Mouse (Mus musculus) neural tube, embryonic 13.5 days (tissue): ENCODE measurements at regions not wholly inside any gene's neighbourhood (a gene's known extent, or its start where the extent isn't known, plus 50 kb on each side); places are given as distances from the start of the nearest gene placed in this dataset.
A peak's percentile ranks its signal among the peaks of the same experiment; 100 is the strongest.
"Not testable (repeated sequence)": the region's sequence is repeated elsewhere in the genome, so short reads cannot be mapped to it uniquely, and the experiment has no call there.

Source experiments
- ATAC-seq: fragments of 200-750 bp; cut with Nextera tagmentation; 2 replicates; pipeline ENCODE4 v1.8.0; 2017; ENCODE audit warnings: low read depth, mild to moderate bottlenecking, moderate TSS enrichment, moderate library complexity
- H3K27ac ChIP-seq: fragments of 300-500 bp; sonication (generic); replicated peaks from 2 replicates; pipeline ENCODE4 v1.5.1; 2015; ENCODE audit warnings: moderate library complexity, mild to moderate bottlenecking, inconsistent platforms
- H3K27me3 ChIP-seq: fragments of 300-500 bp; sonication (generic); 2 replicates; pipeline ENCODE4 v1.6.1; 2015; ENCODE audit warnings: mild to moderate bottlenecking, inconsistent platforms
- H3K36me3 ChIP-seq: fragments of 300-500 bp; sonication (generic); 2 replicates; pipeline ENCODE4 v1.6.1; 2015; ENCODE audit warnings: mild to moderate bottlenecking, inconsistent platforms
- H3K4me1 ChIP-seq: fragments of 300-500 bp; sonication (generic); replicated peaks from 2 replicates; pipeline ENCODE4 v1.6.1; 2015; ENCODE audit warnings: inconsistent platforms
- H3K4me2 ChIP-seq: fragments of 300-500 bp; sonication (generic); 2 replicates; pipeline ENCODE4 v1.6.1; 2015; ENCODE audit warnings: inconsistent platforms, mild to moderate bottlenecking, moderate library complexity
- H3K4me3 ChIP-seq: fragments of 300-500 bp; sonication (generic); 2 replicates; pipeline ENCODE4 v1.5.1; 2015; ENCODE audit warnings: mild to moderate bottlenecking, inconsistent platforms
- H3K9ac ChIP-seq: fragments of 300-500 bp; sonication (generic); 2 replicates; pipeline ENCODE4 v1.6.1; 2015; ENCODE audit warnings: moderate library complexity, mild to moderate bottlenecking, inconsistent platforms
- H3K9me3 ChIP-seq: fragments of 300-500 bp; sonication (generic); 2 replicates; pipeline ENCODE4 v1.6.1; 2016; ENCODE audit warnings: inconsistent platforms
- WGBS: fragments of 180-500 bp; shearing (Covaris S2); methylation state at CpG from one replicate; pipeline ENCODE4 v1.1.7; 2015; 5-methylcytosine and 5-hydroxymethylcytosine counted together

DNA sequence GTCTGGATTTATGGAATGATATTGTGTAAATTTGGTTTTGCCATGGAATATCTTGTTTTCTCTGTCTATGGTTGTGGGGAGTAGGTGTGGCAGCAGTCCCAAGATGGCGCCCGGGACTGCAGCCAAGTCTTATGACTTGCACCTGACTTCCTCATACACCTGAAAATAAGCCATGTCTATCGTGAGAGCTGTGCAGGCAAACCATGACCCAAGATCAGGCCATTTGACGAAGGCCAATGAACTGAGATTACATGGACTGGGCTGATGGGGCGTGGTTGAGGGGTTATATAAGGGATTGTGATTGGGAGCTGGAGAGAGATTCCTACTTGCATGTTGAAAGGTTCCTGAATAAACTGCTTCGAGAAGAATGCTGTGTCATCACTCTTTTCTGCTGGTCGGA, 139.5 kb downstream of the Slc6a15 start:
- not testable (repeated sequence) for H3K27ac ChIP-seq, H3K9ac ChIP-seq, ATAC-seq, H3K4me1 ChIP-seq, H3K27me3 ChIP-seq, H3K4me2 ChIP-seq, H3K9me3 ChIP-seq, H3K36me3 ChIP-seq, H3K4me3 ChIP-seq
- WGBS: 91% methylated on average over 7 of the region's 7 CpGs

DNA sequence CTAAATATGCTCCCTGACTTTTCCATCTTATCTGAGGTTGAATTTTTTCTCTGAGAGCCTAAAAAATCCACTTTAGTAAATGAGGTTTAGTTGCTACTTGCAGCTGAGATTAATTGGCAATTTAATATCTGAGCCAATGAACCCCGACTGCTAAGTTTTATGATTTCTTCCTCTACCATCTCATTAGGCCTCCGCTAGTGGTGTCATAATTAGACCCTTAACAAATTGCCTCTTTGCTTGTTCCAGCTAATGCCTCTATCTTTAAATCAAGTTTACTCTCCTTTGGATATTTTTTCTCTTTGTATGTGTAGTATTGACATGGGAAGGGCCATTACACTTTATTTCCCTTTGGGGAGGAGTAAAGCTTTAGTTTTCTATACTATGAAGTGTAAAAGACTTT, 176.9 kb downstream of the Slc6a15 start:
- H3K27ac ChIP-seq: no peak overlapping the region
- no peak overlapping the region for H3K4me2 ChIP-seq
- no peak overlapping the region for H3K4me3 ChIP-seq
- 48% methylated on average over 2 of the region's 2 CpGs for WGBS
- H3K36me3 ChIP-seq: no peaks in the 10 kb centered on the region
- no peaks in the 10 kb centered on the region for H3K27me3 ChIP-seq
- H3K9ac ChIP-seq: no peak overlapping the region
- no peaks in the 10 kb centered on the region for H3K9me3 ChIP-seq
- no peaks in the 10 kb centered on the region for H3K4me1 ChIP-seq
- peak; percentile 75 for ATAC-seq

DNA sequence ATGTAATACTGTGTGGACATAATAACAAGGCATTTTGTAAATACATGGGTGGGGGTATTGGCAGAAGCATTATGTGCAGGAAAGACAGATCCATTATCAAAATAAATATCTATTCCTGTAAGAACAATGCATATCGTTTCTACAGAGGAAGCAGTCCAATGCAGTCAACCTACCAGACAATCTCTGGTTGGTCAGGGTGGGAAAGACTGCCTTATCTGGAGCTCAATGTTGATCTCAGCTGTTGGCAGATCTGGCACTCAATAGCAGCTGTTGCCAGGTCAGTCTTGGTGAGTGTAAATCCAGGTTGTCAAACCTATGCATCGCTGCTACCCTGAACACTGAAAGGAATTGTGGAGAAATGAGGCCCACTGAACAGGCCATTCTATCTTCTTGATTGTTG, 181.9 kb downstream of the Slc6a15 start:
- ATAC-seq: no peak
- H3K27ac ChIP-seq: no peak overlapping the region

DNA sequence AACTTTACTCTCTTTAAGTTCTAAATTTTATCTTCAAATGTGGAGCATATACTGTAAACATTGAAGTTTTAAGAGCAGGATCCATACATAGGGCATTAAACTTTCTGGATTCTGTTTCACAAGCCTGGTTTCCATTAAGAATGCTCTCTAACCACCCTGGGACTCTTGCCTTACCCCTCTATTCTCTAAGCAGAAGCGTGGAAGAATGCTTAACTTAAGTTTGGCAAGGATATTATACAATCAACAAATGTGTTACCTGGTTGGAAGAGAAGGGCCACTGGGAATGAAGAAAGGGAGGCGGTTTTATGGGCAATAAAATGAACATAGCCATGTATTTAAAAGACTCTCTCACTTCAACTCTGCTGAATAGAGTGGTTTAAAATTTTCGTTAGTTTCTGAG, 217.5 kb downstream of the Slc6a15 start:
- H3K27ac ChIP-seq: no peak overlapping the region
- no peaks in the 10 kb centered on the region for H3K4me1 ChIP-seq
- H3K9me3 ChIP-seq: no peaks in the 10 kb centered on the region
- 60% methylated on average over 3 of the region's 3 CpGs for WGBS
- H3K4me3 ChIP-seq: no peak overlapping the region
- no peak for ATAC-seq
- no peak overlapping the region for H3K4me2 ChIP-seq
- no peak overlapping the region for H3K9ac ChIP-seq
- no peaks in the 10 kb centered on the region for H3K36me3 ChIP-seq
- H3K27me3 ChIP-seq: no peaks in the 10 kb centered on the region

More for the DNA sequence above, 181.9 kb downstream of the Slc6a15 start:
- 88% methylated on average over 2 of the region's 2 CpGs for WGBS
- H3K4me1 ChIP-seq: no peaks in the 10 kb centered on the region
- H3K9me3 ChIP-seq: no peaks in the 10 kb centered on the region
- no peak overlapping the region for H3K4me3 ChIP-seq
- H3K4me2 ChIP-seq: no peak overlapping the region
- no peaks in the 10 kb centered on the region for H3K36me3 ChIP-seq
- no peak overlapping the region for H3K9ac ChIP-seq
- H3K27me3 ChIP-seq: no peaks in the 10 kb centered on the region

DNA sequence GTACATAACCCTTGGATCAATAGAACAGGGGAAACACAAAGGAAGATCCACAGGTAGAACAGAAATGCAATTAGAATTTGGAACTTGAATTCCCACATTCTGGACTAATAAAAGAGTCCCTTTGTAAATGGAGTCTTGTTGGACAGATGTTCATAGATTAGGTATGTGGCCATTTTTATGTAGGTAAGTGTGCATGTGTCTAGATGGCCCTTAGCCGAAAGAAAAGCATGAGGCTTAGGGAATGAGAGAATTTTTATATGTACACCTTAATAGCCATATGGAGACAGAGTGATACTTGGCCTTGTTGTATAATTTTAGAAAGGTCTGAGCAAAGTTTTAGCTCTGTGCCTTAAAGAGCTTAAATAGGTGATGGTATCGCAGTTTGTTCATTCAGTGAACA, 217.9 kb downstream of the Slc6a15 start:
- Histone ChIP-seq H3K4me3 (no peak overlapping the region), H3K4me1 (no peaks in the 10 kb centered on the region), H3K4me2 (no peak overlapping the region), H3K9me3 (no peaks in the 10 kb centered on the region), H3K27ac (no peak overlapping the region), H3K9ac (no peak overlapping the region), H3K27me3 (no peaks in the 10 kb centered on the region), H3K36me3 (no peaks in the 10 kb centered on the region)
- ATAC-seq: no peak
- WGBS: 95% methylated on average over 2 of the region's 2 CpGs

DNA sequence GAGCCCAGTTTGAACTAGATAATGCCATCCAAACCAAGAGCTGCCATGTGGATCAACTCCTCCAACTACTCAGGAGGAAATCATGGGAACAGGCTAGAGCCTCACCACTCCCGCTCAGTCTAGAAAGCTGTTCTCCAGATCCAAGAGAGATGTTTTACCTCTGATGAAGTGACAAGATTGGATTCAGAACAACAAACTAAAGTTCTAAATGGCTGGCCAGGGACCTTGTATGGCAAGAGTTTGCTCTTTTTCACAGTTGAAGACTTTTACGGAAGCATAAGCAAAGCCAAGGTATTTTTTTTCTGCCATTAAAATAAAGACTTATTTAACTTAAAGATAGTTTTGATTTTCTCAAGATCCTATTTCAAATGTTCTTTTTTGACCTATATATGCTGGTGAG, 224.4 kb downstream of the Slc6a15 start:
- no peaks in the 10 kb centered on the region for H3K9me3 ChIP-seq
- H3K9ac ChIP-seq: no peak overlapping the region
- no peak for ATAC-seq
- H3K4me1 ChIP-seq: no peaks in the 10 kb centered on the region
- no peak overlapping the region for H3K4me2 ChIP-seq
- WGBS: 92% methylated on average over 2 of the region's 2 CpGs
- H3K27ac ChIP-seq: no peak overlapping the region
- H3K4me3 ChIP-seq: no peak overlapping the region
- H3K27me3 ChIP-seq: no peaks in the 10 kb centered on the region
- H3K36me3 ChIP-seq: no peaks in the 10 kb centered on the region

DNA sequence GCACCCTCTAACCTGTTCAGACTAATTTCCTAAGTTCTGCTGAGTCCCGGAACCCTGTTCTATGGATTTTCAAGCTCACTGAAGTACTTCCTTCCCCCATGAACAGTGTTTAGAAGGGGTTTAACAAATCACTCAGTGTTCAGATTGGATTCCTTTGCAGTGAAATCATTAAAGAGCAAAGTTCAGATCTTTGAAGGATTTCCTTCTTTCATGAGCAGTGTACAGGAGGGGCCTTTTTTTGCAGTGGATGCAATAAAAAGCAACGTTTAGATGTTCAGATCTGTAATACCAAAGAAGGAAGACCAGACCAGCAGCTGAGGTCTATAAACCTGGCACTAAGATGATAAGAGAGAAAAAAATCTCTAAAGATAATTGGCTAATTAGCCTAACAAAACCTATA, 273.6 kb downstream of the Slc6a15 start:
- H3K4me3 ChIP-seq: no peak overlapping the region
- H3K27me3 ChIP-seq: no peaks in the 10 kb centered on the region
- no peaks in the 10 kb centered on the region for H3K4me1 ChIP-seq
- no peak overlapping the region for H3K9ac ChIP-seq
- no peaks in the 10 kb centered on the region for H3K9me3 ChIP-seq
- H3K27ac ChIP-seq: no peak overlapping the region
- no peaks in the 10 kb centered on the region for H3K36me3 ChIP-seq
- WGBS: 84% methylated on average over 2 of the region's 2 CpGs
- H3K4me2 ChIP-seq: no peak overlapping the region
- no peak for ATAC-seq

DNA sequence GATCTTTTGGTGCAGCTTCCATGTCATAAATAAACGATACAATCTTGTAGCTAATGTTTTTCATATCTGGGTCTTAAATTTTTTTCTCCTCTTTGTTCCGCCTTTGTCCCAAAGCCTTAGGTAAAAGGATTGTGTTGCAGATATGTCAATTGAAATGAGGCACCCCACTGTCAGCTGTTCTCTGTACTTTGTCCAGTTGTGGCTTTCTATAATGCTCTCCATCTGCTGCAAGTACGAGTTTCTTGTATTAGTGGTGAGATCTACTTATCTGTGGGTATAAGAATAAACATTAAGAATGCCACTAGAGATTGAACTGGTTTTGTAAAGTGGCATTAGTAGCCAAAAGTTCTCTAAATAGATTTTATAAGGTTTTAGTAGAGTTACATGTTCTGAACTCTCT, 282.3 kb downstream of the Slc6a15 start:
- no peaks in the 10 kb centered on the region for H3K9me3 ChIP-seq
- ATAC-seq: no peak
- no peak overlapping the region for H3K9ac ChIP-seq
- H3K27ac ChIP-seq: no peak overlapping the region
- no peaks in the 10 kb centered on the region for H3K4me1 ChIP-seq
- H3K4me3 ChIP-seq: no peak overlapping the region
- 81% methylated on average over 3 of the region's 3 CpGs for WGBS
- no peaks in the 10 kb centered on the region for H3K36me3 ChIP-seq
- H3K4me2 ChIP-seq: no peak overlapping the region
- H3K27me3 ChIP-seq: no peaks in the 10 kb centered on the region

DNA sequence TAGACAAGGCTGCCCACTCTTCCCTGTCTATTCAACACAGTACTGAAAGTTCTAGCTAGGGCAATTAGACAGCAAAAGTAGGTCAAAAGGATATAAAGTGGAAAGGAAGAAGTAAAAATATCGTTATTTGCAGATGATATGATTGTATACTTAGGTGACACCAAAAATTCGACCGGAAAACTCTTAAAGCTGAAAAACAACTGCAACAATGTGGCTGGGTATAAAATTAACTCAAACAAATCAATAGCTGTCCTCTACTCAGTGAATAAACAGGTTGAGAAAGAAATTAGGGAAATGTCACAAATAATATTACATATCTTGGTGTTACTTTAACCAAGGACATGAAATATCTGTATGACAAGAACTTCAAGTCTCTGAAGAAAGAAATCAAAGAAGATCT, 305.5 kb downstream of the Slc6a15 start:
- Histone ChIP-seq H3K27me3 (no peaks in the 10 kb centered on the region), H3K27ac (no peak overlapping the region), H3K4me1 (no peaks in the 10 kb centered on the region), H3K9me3 (no peaks in the 10 kb centered on the region), H3K36me3 (no peaks in the 10 kb centered on the region), H3K4me2 (no peak overlapping the region), H3K9ac (no peak overlapping the region), H3K4me3 (no peak overlapping the region)
- no peak for ATAC-seq
- WGBS: 88% methylated on average over 3 of the region's 3 CpGs

DNA sequence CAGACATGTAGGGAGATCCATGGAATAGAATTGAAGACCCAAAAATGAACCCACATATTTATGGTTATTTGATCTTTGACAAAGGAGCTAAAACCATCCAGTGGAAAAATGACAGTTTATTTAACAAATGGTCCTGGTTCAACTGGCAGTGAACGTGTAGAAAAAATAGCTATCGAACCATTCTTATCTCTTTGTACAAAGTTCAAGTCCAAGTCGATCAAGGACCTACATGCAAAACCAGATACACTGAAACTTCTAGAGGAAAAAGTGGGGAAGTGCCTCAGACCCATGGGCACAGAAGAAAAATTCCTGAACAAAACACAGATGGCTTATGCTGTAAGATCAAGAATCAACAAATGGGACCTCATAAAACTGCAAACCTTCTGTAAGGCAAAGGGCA, 306.2 kb downstream of the Slc6a15 start:
- 98% methylated on average over 3 of the region's 3 CpGs for WGBS
- ATAC-seq: no peak
- Histone ChIP-seq H3K36me3 (no peaks in the 10 kb centered on the region), H3K27me3 (no peaks in the 10 kb centered on the region), H3K27ac (no peak overlapping the region), H3K4me2 (no peak overlapping the region), H3K9me3 (no peaks in the 10 kb centered on the region), H3K4me1 (no peaks in the 10 kb centered on the region), H3K4me3 (no peak overlapping the region), H3K9ac (no peak overlapping the region)

DNA sequence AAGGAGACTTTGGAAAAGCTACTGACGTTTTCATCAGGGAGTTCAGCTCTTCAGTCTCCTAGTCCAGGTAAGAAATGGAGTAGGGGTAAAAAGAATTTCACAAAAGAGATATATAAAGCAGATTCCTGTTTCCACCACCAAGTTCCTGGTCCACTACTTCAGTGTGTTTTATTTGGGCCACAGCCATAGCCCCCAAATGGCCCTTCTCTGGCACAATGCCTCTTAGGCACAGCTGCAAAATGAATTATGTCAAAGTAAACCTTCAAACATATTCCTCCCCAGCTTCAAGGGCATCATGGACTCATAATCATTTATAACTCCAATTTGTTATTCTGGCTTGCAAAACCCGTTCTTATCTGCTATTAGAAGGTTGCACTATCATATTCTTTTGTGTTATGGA, 325.1 kb downstream of the Slc6a15 start:
- Histone ChIP-seq H3K9ac (no peak overlapping the region), H3K36me3 (no peaks in the 10 kb centered on the region), H3K4me1 (no peaks in the 10 kb centered on the region), H3K9me3 (no peaks in the 10 kb centered on the region), H3K4me3 (no peak overlapping the region), H3K27me3 (no peaks in the 10 kb centered on the region), H3K27ac (no peak overlapping the region), H3K4me2 (no peak overlapping the region)
- ATAC-seq: no peak
- WGBS: 61% methylated on average over 2 of the region's 2 CpGs

DNA sequence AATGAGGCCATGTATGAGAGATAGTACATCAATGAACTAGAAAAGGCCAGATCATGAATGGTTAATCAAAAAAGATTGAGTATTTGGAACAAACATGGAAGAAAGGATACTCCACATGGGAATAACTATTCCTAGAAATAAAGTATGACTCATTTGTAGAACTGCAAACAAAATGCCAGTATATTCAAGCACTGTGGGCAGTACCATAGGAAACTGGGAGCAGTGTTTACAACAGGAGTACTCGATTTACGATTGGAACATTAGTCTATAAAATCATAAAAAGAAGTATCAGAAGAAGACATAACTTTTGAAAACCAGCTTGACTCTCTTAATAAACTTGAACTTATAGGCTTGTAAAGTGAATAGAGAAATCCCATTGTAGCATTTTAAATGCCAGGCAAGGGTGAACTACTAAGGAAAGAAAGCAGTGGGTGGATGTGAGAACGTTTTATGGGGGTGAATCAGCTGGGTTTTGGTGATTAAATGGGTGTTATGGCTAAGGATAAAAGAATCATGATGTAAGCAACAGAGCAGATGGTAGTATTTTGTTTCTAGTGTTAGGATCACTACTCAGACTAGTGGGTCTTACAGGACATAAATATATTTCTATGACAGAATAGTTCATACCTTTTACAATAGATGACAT, 347.6 kb downstream of the Slc6a15 start:
- Histone ChIP-seq H3K4me3 (no peak overlapping the region), H3K4me1 (no peaks in the 10 kb centered on the region), H3K27me3 (no peaks in the 10 kb centered on the region), H3K9ac (no peak overlapping the region), H3K27ac (no peak overlapping the region), H3K4me2 (no peak overlapping the region), H3K36me3 (no peaks in the 10 kb centered on the region), H3K9me3 (no peaks in the 10 kb centered on the region)
- no peak for ATAC-seq
- WGBS: 70% methylated on average over 3 of the region's 3 CpGs

DNA sequence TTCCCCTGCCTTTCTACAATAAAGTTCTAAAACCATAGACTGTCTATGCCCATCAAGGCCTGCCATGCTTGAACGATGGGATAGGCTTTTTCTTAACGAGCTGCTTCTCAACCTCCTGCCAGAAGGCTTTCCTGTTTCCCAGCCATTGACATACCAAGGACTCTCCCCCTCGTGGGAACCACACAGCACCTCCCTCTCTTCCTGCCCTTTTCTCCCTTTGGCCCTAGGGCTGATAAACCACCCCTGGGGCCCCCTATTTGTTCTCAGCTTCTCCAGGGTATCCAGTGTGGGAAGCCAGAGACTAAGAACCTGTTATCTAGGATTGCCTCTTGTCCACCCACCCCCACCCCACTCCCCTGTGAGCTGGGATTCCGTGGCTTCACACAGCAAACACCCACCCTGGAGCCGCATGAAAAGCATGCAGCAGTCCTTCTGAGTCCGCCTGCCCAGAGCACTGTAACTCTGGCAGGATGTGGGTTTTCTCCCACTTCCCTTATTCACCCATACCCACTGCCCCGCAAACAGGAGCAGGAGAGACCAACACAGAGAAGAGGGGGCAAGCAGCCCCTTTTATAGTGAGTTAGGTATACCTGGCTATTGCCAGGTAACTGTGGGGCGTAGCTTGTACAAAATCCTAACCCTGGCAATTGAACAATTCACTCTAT, 351.5 kb downstream of the Slc6a15 start:
- Histone ChIP-seq H3K4me2 (no peak overlapping the region), H3K27ac (no peak overlapping the region), H3K9me3 (no peaks in the 10 kb centered on the region), H3K4me3 (no peak overlapping the region), H3K9ac (no peak overlapping the region), H3K4me1 (no peaks in the 10 kb centered on the region), H3K36me3 (no peaks in the 10 kb centered on the region), H3K27me3 (no peaks in the 10 kb centered on the region)
- no peak for ATAC-seq
- 67% methylated on average over 8 of the region's 8 CpGs for WGBS
